Mouse (Mus musculus) MN1 (cell line): ENCODE measurements around the gene Endod1.
"Not testable (repeated sequence)": the region's sequence is repeated elsewhere in the genome, so short reads cannot be mapped to it uniquely, and the experiment has no call there.

Experiments used
- DNase-seq: peaks from one replicate; pipeline ENCODE4 v3.0.0-alpha.2; 2016; ENCODE audit warnings: low spot score

The Endod1 gene

DNA sequence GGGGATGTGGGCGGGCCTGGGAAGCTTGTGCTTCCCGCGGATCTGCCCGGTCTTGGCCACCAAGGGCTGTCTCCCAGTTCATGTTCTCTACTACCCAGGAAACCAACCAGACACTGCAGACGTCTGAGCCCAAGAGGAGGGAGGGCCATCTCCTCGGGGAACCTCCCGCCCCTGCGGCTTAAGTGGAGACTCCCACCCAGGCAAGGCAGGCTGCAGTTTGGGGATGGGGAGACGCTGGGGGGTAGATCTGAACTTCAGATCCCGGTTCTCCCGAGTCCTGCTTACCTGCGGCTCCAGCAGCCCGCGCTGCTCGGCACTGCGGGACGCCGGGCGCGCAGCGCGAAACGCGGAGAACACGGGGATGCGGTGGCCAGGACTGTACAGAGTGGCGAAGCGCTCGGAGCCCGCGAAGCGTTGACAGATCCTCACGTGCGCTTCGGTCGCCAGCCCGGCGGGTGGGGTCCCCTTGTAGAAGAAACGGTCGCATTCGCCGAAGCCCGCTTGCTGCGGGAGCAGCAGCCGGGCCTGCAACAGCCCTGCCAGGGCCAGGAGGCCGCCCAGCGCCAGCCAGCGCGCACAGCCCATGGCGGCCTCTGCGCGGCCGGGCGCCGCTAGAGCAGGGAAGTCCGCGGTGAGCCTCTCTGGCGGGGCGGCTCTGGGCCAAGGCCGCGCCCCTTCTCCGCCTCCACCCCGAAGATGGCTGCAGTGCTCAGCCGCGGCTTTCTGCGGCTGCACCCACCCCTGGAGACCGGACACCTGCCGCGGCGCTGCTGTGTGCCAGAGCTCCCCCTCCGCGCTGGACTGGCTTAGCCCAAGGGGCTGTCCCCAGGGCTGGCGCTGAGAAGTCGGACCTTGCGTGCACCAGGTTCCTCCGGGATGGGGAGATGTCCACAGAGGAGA lies 671 bp downstream of the Endod1 start:
- DNase-seq: peak; percentile 85

- no peak for DNase-seq
These were observed 1.4 kb downstream of the Endod1 start for GRCm38 (mm10) chr9:14379769-14380385.

DNA sequence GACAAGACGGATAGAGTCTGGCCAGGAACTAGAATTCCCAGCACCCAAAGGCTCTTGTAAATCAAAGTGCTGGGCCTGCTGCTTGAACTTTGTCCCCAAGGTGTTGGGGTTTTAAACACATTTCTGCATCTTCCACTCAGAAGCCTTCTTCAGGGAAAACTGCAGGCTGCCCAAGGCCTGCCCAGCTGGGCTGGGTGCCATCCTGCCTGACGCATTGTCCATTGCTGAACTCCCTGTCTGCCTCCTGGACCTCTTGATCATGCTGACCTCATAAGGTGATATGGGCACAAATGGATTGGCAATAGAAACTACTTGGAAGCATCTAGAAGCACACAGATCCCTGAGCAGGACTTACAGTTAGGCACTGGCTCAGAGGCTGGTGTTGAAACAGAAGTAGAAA lies 3.2 kb downstream of the Endod1 start:
- no peak for DNase-seq

DNA sequence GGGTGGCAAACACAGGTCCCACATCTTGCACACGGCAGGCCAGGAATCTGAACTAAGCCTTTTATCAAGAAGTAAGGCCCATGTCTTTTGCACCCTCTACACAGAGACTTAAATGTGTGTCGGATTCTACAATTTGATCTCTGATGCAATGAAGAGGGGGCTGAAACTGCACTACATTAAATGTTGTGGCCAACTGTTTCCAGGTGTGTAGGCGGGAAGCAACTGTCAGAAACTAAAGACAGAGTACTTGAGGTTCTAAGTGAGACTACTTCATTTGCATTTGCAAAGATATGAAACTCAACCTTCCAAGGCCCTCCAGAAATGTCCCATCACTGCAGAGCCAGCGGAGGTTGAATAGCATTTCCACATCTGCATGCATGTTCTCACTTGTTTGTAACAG lies 5.2 kb downstream of the Endod1 start:
- no peak for DNase-seq

GRCm38 (mm10) chr9:14372440-14372839 lies 8.9 kb downstream of the Endod1 start:
- no peak for DNase-seq

- DNase-seq: no peak
These were observed 12.0 kb downstream of the Endod1 start for GRCm38 (mm10) chr9:14369271-14369670.

DNA sequence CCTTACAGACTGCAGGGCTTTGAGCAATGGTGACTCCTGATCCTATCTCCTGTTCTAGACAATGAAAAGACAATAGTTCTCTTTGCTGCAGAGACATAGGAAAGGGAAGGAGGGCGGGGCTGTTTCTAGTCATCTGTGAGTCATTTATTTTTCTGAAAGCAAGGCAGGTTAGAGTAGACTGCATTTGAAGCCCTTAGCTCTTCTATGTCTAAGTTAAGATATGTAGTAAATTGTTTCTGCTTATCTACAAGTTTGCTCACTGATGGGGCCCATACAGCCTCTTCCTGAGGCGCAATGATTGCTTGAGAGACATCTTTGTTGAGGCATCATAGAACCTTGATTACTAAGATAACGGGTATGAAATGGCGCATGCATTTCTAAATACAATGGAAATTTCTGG lies 13.5 kb downstream of the Endod1 start:
- DNase-seq: no peak

GRCm38 (mm10) chr9:14365481-14366125 lies 15.7 kb downstream of the Endod1 start:
- no peak for DNase-seq

- no peak for DNase-seq
These were observed 16.6 kb downstream of the Endod1 start for GRCm38 (mm10) chr9:14364719-14365118.

DNA sequence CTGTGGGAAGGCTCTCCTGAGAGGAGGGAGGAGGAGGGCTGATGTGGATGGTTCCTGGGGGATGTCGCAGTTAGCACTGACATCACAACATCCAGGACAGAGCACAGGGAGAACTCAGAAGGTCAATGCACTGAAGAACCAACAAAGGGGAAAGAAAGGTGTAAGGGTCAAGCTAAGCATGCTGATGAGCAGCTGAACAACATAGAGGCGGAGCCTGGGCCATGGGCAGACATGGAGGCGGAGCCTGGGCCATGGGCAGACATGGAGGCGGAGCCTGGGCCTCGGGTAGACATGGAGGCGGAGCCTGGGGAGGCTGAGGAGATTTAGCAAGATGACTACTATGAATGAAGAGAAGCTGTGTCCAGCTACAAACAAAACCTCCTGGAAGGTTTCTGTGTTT lies 17.8 kb downstream of the Endod1 start:
- DNase-seq: no peak

GRCm38 (mm10) chr9:14362068-14362768 lies 19.1 kb downstream of the Endod1 start:
- DNase-seq: no peak

- no peak for DNase-seq
These were observed 24.3 kb downstream of the Endod1 start for GRCm38 (mm10) chr9:14357033-14357432.

DNA sequence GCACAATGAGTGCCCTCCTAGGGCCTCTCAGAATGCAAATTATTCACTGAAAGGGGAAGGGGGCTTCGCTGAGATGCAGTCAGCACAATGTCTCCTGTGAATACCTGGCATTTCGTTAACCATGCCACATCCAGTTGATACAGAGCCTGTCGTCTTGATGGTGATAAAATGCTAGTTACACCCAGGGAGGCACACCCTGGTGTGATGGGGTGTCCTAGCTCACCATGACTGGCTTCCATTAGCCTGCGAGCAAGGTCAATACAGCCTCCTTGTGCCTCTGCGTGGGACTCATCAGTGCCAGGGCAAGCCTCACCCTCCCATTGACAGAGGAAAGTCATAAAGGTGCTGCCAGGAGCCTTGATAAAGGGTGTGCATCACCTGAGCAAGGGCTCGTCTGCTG lies 26.5 kb downstream of the Endod1 start:
- no peak for DNase-seq

DNA sequence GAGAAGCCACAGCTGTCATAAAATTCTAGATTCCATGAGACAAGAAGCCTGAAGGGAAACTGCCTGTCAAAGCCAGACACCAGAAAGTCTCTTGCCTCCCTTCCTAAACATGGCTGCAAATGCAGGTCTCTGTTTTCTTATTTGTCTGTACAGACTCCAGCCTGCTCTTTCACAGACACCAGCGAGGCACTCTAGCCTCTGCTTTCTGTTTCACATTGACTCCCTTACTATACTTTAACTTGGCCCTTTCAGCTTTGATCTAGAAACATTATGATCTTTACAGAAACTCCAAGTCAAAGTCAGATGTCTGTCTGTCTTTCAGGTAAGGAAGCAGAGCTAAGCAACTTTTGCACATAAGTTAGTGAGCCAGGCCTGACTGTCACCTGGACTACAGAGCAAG lies 29.0 kb downstream of the Endod1 start:
- no peak for DNase-seq

- DNase-seq: no peak
These were observed 30.5 kb downstream of the Endod1 start for GRCm38 (mm10) chr9:14350787-14351186.

DNA sequence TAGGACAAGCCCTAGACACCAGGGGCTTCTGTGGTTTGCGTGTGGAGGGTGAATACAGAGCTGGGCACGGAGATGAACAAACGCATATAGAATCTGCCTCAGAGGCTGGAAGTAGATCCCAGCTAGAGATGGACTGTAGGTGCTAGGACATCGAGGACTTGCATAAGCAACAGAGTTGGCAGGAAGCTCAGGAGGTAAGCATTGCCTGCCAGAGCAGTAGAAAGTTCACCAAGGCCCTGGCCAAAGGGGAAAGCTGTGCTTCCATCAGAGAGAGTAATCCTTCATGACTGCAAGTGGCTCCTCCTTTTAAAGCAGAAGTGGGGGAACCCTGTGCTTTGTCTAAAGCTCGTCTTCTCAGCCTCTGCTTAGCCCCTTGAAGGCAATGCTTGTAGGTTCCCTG lies 31.9 kb downstream of the Endod1 start:
- no peak for DNase-seq

GRCm38 (mm10) chr9:14348416-14348815 lies 32.9 kb downstream of the Endod1 start:
- no peak for DNase-seq

GRCm38 (mm10) chr9:14345866-14346265 lies 35.4 kb downstream of the Endod1 start:
- not testable (repeated sequence) for DNase-seq

DNA sequence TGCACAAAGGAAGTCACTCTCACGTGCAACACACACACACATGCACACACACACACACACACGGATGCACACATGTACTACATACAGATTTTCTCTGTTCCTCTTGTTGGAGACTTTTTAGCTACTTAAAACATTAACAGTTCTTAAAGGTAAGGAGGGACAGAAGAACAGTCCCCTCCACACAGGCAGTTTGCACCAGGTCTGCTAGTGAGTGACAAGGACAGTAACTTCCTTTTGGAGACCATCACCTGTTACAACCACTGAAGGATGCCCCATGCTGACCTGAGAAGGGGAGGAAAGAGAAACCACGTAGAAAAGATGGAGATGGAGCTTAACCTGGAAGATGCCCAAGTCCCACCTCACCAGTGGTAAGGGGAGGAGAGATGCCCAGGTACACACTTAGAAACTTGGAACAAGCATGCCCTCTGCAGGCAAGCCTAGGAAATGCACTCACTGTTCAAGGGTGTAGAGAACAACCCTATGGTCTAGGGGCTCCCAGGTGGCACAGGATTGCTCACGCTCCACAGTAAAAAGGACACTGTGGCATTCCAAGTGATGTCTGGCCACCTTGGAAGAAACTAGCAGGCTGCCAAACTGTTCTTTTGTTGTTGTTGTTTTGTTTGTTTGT lies 39.2 kb downstream of the Endod1 start:
- peak; percentile 64 for DNase-seq

GRCm38 (mm10) chr9:14338701-14339100 lies 42.6 kb downstream of the Endod1 start:
- DNase-seq: no peak

DNA sequence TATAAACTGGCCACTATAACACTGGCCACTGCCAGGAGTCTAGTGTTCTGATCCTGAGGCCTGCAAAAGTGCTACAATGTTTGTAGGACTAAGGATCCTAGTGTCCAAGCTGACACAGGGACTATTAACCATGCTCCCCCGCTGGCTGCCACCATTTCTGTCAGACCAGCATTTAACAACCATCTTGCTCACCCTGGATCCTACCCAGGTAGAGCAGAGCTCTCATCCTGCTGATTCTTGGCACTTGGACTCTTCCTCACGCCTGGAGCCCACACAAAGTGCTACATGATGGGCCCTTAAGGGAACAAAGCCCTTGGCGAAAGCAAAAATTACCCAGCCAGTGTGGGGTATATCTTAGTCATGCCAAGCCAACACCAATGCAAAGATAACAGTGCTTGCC lies 44.4 kb downstream of the Endod1 start:
- no peak for DNase-seq

DNA sequence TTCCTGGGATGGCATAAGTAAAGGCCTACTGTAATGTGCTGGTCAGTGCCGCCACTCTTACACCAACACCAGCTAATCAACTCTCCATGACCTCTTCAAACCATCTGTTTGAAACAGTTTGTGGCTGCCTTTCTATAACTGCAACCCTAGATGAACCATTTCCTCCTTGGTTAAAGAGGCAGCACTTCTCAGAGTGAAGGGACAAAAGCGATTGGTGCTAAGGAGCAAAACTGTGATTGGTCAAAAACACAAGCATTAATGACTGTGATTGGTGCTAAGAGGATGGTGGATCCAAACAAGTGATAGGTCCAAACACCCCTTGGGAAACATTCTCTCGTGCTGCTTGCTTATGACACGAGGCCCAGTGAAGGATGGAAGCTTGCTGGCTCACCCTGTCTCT lies 45.5 kb downstream of the Endod1 start:
- DNase-seq: no peak
